Mouse (Mus musculus): ENCODE measurements around the gene Zfp281. TPM values are rescaled to one million over a fixed set of nuclear protein-coding genes. Genes with fewer than 3 reads are reported as not detected.

Gene Zfp281
- polyA plus RNA-seq, 1 experiment: 4.4 TPM

GRCm38 (mm10) chr1:136672564-136672963 lies 47.9 kb downstream of the Zfp281 start:
- TF ChIP-seq MAX (IDR thresholded peaks at IDR 0.05): no peak
- no peak for TF ChIP-seq FOSL1 (IDR thresholded peaks at IDR 0.05; ENCODE audit: insufficient read depth, low read length, poor library complexity, severe bottlenecking)
- no peak for TF ChIP-seq MYOD1 (IDR thresholded peaks at IDR 0.05; ENCODE audit: control insufficient read depth, insufficient read length, low read depth)
- no peak for TF ChIP-seq CTCF (IDR thresholded peaks at IDR 0.05; ENCODE audit: control insufficient read depth, insufficient read depth, insufficient read length)
- no peak for TF ChIP-seq MYOG (IDR thresholded peaks at IDR 0.05; ENCODE audit: control insufficient read depth, extremely low read depth, insufficient read length)
- TF ChIP-seq USF1 (IDR thresholded peaks at IDR 0.05; ENCODE audit: low read depth): no peak
- TF ChIP-seq CEBPB (IDR thresholded peaks at IDR 0.05; ENCODE audit: low read depth): no peak
- no peak overlapping the region for H3K4me3 ChIP-seq (ENCODE audit: insufficient read depth, poor library complexity, severe bottlenecking)
- no peaks in the 10 kb centered on the region for H3K36me3 ChIP-seq (ENCODE audit: control insufficient read depth, insufficient read depth)
- no peaks in the 10 kb centered on the region for H3K27me3 ChIP-seq (ENCODE audit: control insufficient read depth, insufficient read depth, insufficient read length)
- H3K79me2 ChIP-seq (ENCODE audit: control insufficient read depth, insufficient read depth): no peaks in the 10 kb centered on the region
- H3K79me3 ChIP-seq (ENCODE audit: low read depth): no peaks in the 10 kb centered on the region
- H3ac ChIP-seq (ENCODE audit: control insufficient read depth, insufficient read length, low read depth): no peak overlapping the region

- no peaks in the 10 kb centered on the region for H3K79me2 ChIP-seq (ENCODE audit: control insufficient read depth, insufficient read depth)
- H3K4me3 ChIP-seq (ENCODE audit: insufficient read depth, poor library complexity, severe bottlenecking): no peak overlapping the region
- H3K36me3 ChIP-seq (ENCODE audit: control insufficient read depth, insufficient read depth): no peaks in the 10 kb centered on the region
- H3K27me3 ChIP-seq (ENCODE audit: control insufficient read depth, insufficient read depth, insufficient read length): no peaks in the 10 kb centered on the region
- H3K79me3 ChIP-seq (ENCODE audit: low read depth): no peaks in the 10 kb centered on the region
- no peak overlapping the region for H3ac ChIP-seq (ENCODE audit: control insufficient read depth, insufficient read length, low read depth)
- no peak for TF ChIP-seq MYOG (IDR thresholded peaks at IDR 0.05; ENCODE audit: control insufficient read depth, extremely low read depth, insufficient read length)
- no peak for TF ChIP-seq FOSL1 (IDR thresholded peaks at IDR 0.05; ENCODE audit: insufficient read depth, low read length, poor library complexity, severe bottlenecking)
- no peak for TF ChIP-seq CEBPB (IDR thresholded peaks at IDR 0.05; ENCODE audit: low read depth)
- TF ChIP-seq MYOD1 (IDR thresholded peaks at IDR 0.05; ENCODE audit: control insufficient read depth, insufficient read length, low read depth): no peak
- TF ChIP-seq MAX (IDR thresholded peaks at IDR 0.05): no peak
- no peak for TF ChIP-seq USF1 (IDR thresholded peaks at IDR 0.05; ENCODE audit: low read depth)
- TF ChIP-seq CTCF (IDR thresholded peaks at IDR 0.05; ENCODE audit: control insufficient read depth, insufficient read depth, insufficient read length): no peak
Measured at GRCm38 (mm10) chr1:136673293-136673692, 48.6 kb downstream of the Zfp281 start.

- no peak overlapping the region for H3ac ChIP-seq (ENCODE audit: control insufficient read depth, insufficient read length, low read depth)
- H3K79me3 ChIP-seq (ENCODE audit: low read depth): no peaks in the 10 kb centered on the region
- H3K36me3 ChIP-seq (ENCODE audit: control insufficient read depth, insufficient read depth): no peaks in the 10 kb centered on the region
- H3K27me3 ChIP-seq (ENCODE audit: control insufficient read depth, insufficient read depth, insufficient read length): no peaks in the 10 kb centered on the region
- TF ChIP-seq USF1 (IDR thresholded peaks at IDR 0.05; ENCODE audit: low read depth) (no peak), FOSL1 (IDR thresholded peaks at IDR 0.05; ENCODE audit: insufficient read depth, low read length, poor library complexity, severe bottlenecking) (no peak), MAX (IDR thresholded peaks at IDR 0.05) (no peak), MYOD1 (IDR thresholded peaks at IDR 0.05; ENCODE audit: control insufficient read depth, insufficient read length, low read depth) (no peak), MYOG (IDR thresholded peaks at IDR 0.05; ENCODE audit: control insufficient read depth, extremely low read depth, insufficient read length) (no peak), CTCF (IDR thresholded peaks at IDR 0.05; ENCODE audit: control insufficient read depth, insufficient read depth, insufficient read length) (no peak), CEBPB (IDR thresholded peaks at IDR 0.05; ENCODE audit: low read depth) (no peak)
- H3K79me2 ChIP-seq (ENCODE audit: control insufficient read depth, insufficient read depth): no peaks in the 10 kb centered on the region
- no peak overlapping the region for H3K4me3 ChIP-seq (ENCODE audit: insufficient read depth, poor library complexity, severe bottlenecking)
Measured at GRCm38 (mm10) chr1:136674548-136675455, 50.1 kb downstream of the Zfp281 start.

- H3K36me3 ChIP-seq (ENCODE audit: control insufficient read depth, insufficient read depth): no peaks in the 10 kb centered on the region
- no peaks in the 10 kb centered on the region for H3K79me3 ChIP-seq (ENCODE audit: low read depth)
- H3K4me3 ChIP-seq (ENCODE audit: insufficient read depth, poor library complexity, severe bottlenecking): no peak overlapping the region
- TF ChIP-seq CEBPB (IDR thresholded peaks at IDR 0.05; ENCODE audit: low read depth) (no peak), MAX (IDR thresholded peaks at IDR 0.05) (no peak), MYOG (IDR thresholded peaks at IDR 0.05; ENCODE audit: control insufficient read depth, extremely low read depth, insufficient read length) (no peak), MYOD1 (IDR thresholded peaks at IDR 0.05; ENCODE audit: control insufficient read depth, insufficient read length, low read depth) (no peak), FOSL1 (IDR thresholded peaks at IDR 0.05; ENCODE audit: insufficient read depth, low read length, poor library complexity, severe bottlenecking) (no peak), USF1 (IDR thresholded peaks at IDR 0.05; ENCODE audit: low read depth) (no peak), CTCF (IDR thresholded peaks at IDR 0.05; ENCODE audit: control insufficient read depth, insufficient read depth, insufficient read length) (no peak)
- no peak overlapping the region for H3ac ChIP-seq (ENCODE audit: control insufficient read depth, insufficient read length, low read depth)
- no peaks in the 10 kb centered on the region for H3K79me2 ChIP-seq (ENCODE audit: control insufficient read depth, insufficient read depth)
- no peaks in the 10 kb centered on the region for H3K27me3 ChIP-seq (ENCODE audit: control insufficient read depth, insufficient read depth, insufficient read length)
Measured at GRCm38 (mm10) chr1:136675736-136676444, 51.2 kb downstream of the Zfp281 start.

GRCm38 (mm10) chr1:136676445-136676755 lies 51.7 kb downstream of the Zfp281 start:
- TF ChIP-seq CEBPB (IDR thresholded peaks at IDR 0.05; ENCODE audit: low read depth) (no peak), MYOD1 (IDR thresholded peaks at IDR 0.05; ENCODE audit: control insufficient read depth, insufficient read length, low read depth) (no peak), CTCF (IDR thresholded peaks at IDR 0.05; ENCODE audit: control insufficient read depth, insufficient read depth, insufficient read length) (no peak), FOSL1 (IDR thresholded peaks at IDR 0.05; ENCODE audit: insufficient read depth, low read length, poor library complexity, severe bottlenecking) (no peak)
- Histone ChIP-seq H3K4me3 (ENCODE audit: insufficient read depth, poor library complexity, severe bottlenecking) (no peak overlapping the region), H3ac (ENCODE audit: control insufficient read depth, insufficient read length, low read depth) (no peak overlapping the region), H3K79me3 (ENCODE audit: low read depth) (no peaks in the 10 kb centered on the region), H3K27me3 (ENCODE audit: control insufficient read depth, insufficient read depth, insufficient read length) (no peaks in the 10 kb centered on the region), H3K79me2 (ENCODE audit: control insufficient read depth, insufficient read depth) (no peaks in the 10 kb centered on the region), H3K36me3 (ENCODE audit: control insufficient read depth, insufficient read depth) (no peaks in the 10 kb centered on the region)

Data from C2C12 (cell line).